Mouse (Mus musculus): ENCODE measurements around the gene Lgalsl. TPM values are rescaled to one million over a fixed set of nuclear protein-coding genes. Genes with fewer than 3 reads are reported as not detected.

Gene Lgalsl
- total RNA-seq (2021) = 10 to 100 TPM; 31.7 to 37.9 TPM
- polyA plus RNA-seq (2012; rRNA removed) = 12.7 and 17.2 TPM in 2 replicates
- long read RNA-seq, transcript Lgalsl-201 (5 exons, 3,362 nt) = major isoform, 53 of 59 reads
- long read RNA-seq, partial matches to known transcripts = 0 of 59 reads
- long read RNA-seq, other reads (novel, unspliced or antisense) = 4 of 59 reads

DNA sequence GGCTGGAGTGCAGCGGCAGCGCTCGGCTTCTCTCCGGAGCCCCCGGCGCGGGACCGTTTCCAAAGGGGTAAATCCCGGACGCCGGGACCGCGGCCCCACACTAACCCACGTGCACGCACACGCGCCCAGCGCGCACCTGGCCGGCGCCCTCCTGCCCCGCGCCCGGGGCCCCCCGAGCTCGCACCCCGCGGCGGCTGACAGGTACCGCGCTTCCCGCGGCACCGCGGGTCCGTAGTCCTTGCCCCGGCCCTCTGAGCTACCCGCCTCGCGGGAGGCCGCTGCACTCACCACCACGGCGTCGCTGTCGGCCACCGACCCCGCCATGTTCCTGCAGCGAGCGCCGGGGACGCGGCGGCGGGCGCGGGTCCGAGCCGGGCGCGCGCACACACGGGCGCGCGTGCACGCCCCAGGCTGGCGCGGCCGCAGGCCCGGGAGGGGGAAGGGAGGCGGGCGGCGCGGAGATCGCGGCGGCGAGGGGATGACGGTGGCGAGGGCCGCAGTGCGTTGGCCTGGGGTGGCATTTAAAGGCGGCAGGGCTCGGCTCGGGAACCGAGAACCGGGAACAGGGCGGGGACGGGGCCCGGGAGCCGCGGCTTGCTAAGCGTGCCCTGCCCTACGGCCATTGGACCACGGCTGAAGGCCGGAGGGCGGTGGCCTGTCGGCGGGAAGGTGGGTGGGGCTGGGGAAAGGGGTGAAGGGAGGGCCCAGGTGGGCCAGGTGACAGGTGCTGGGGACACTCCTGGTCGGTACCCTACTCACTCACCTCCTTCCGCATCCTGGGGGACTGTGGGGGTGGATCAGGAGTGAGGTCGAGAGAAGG, at the start of gene Lgalsl:
Lgalsl (minus strand) TSS at position 371 of the 820 bp plus-strand sequence.
- H3K4me3 ChIP-seq = peak within 1 kb of the TSS; percentile 87
- DNase-seq = peak; percentile 85
- 1% methylated on average over 83 of the region's 102 CpGs for WGBS
- peaks cover 6% of the 10 kb centered on the region for H3K4me1 ChIP-seq (ENCODE audit: control insufficient read depth, insufficient read depth, low read length)
- no peaks in the 10 kb centered on the region for H3K79me2 ChIP-seq (replicated peaks; ENCODE audit: control insufficient read depth, insufficient read depth, low read length)
- peak within 1 kb of the TSS; percentile 96 for H3K27ac ChIP-seq
- intact Hi-C loops (cut with DNase I) = loop anchor here (1.0 to 5.0 kb wide), 5 partner anchors 28 to 261 kb away; partner anchors contain the start of gene Peli1
- H3K27me3 ChIP-seq (ENCODE audit: control insufficient read depth, insufficient read depth, low read length) = no peaks in the 10 kb centered on the region
- H3K36me3 ChIP-seq (ENCODE audit: control insufficient read depth, insufficient read depth, low read length) = peaks cover 8% of the 10 kb centered on the region
- TF ChIP-seq EP300 (IDR thresholded peaks at IDR 0.05; ENCODE audit: insufficient read depth, low read depth, low read length) (no peak), POLR2A (IDR thresholded peaks at IDR 0.05; ENCODE audit: insufficient read depth, low read depth, low read length) (peak; percentile 24; the same call in 1 of the 2 replicates)
- H3K9ac ChIP-seq (ENCODE audit: low read depth, low read length) = peak within 1 kb of the TSS; percentile 87

DNA sequence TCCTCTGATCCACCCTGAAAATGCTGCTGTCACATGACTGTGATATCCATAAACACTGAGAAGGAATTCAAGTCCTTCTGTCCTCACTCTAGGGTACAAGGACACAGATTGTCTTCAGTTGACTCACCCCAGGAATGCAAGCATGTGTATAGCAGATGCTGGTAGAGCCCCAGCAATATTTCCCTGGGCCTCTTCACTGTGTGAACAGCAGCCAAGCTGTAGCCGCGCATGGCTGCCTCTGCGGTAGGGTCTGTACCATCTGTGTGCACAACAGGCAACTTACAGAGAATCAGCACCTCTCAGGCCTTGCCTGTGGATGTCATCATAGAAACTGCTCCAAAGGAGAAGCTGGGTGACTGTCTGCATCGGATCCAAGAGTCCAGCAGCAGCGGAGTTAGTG, 47.8 kb upstream of the Lgalsl start:
- no peak for DNase-seq
- Histone ChIP-seq H3K27me3 (ENCODE audit: control insufficient read depth, insufficient read depth, low read length) (no peaks in the 10 kb centered on the region), H3K79me2 (replicated peaks; ENCODE audit: control insufficient read depth, insufficient read depth, low read length) (no peaks in the 10 kb centered on the region), H3K36me3 (ENCODE audit: control insufficient read depth, insufficient read depth, low read length) (no peaks in the 10 kb centered on the region), H3K9ac (ENCODE audit: low read depth, low read length) (no peak overlapping the region), H3K27ac (no peak overlapping the region), H3K4me3 (no peak overlapping the region), H3K4me1 (ENCODE audit: control insufficient read depth, insufficient read depth, low read length) (no peaks in the 10 kb centered on the region)
- intact Hi-C loops (cut with DNase I) = no loop called here
- TF ChIP-seq POLR2A (IDR thresholded peaks at IDR 0.05; ENCODE audit: insufficient read depth, low read depth, low read length) (no peak), EP300 (IDR thresholded peaks at IDR 0.05; ENCODE audit: insufficient read depth, low read depth, low read length) (no peak), CTCF (IDR thresholded peaks at IDR 0.05) (no peak)
- WGBS = 71% methylated on average over 5 of the region's 5 CpGs

DNA sequence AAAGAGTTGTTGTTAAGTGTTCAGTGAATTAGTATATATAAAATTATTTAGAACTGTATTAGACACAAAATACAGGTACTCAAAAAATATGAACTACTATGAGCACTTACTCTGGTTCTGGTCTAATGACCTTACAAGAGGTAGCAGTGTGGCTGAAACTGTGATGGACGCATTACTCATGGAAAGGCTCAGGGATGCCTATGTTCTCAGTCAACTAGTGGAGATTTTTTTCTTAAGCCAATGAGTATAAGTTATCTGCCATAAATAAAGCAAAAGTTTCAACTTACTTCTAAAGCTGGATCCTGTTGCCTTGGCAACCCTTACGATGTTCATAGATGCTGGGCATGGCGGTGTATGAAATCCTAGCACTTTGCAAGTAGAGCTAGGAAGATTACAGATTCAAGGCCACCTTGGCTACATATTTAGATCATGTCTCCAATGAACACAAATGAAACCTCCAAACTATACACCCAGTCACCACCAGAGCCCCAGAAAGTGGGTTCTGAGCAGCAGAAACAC, 46.8 kb upstream of the Lgalsl start:
- TF ChIP-seq EP300 (IDR thresholded peaks at IDR 0.05; ENCODE audit: insufficient read depth, low read depth, low read length) = no peak
- TF ChIP-seq POLR2A (IDR thresholded peaks at IDR 0.05; ENCODE audit: insufficient read depth, low read depth, low read length) = no peak
- TF ChIP-seq CTCF (IDR thresholded peaks at IDR 0.05) = no peak
- H3K4me3 ChIP-seq = no peak overlapping the region
- H3K79me2 ChIP-seq (replicated peaks; ENCODE audit: control insufficient read depth, insufficient read depth, low read length) = no peaks in the 10 kb centered on the region
- H3K4me1 ChIP-seq (ENCODE audit: control insufficient read depth, insufficient read depth, low read length) = no peaks in the 10 kb centered on the region
- no peaks in the 10 kb centered on the region for H3K36me3 ChIP-seq (ENCODE audit: control insufficient read depth, insufficient read depth, low read length)
- H3K9ac ChIP-seq (ENCODE audit: low read depth, low read length) = no peak overlapping the region
- no peaks in the 10 kb centered on the region for H3K27me3 ChIP-seq (ENCODE audit: control insufficient read depth, insufficient read depth, low read length)
- H3K27ac ChIP-seq = no peak overlapping the region
- intact Hi-C loops (cut with DNase I) = no loop called here
- 96% methylated on average over 3 of the region's 3 CpGs for WGBS
- no peak for DNase-seq

DNA sequence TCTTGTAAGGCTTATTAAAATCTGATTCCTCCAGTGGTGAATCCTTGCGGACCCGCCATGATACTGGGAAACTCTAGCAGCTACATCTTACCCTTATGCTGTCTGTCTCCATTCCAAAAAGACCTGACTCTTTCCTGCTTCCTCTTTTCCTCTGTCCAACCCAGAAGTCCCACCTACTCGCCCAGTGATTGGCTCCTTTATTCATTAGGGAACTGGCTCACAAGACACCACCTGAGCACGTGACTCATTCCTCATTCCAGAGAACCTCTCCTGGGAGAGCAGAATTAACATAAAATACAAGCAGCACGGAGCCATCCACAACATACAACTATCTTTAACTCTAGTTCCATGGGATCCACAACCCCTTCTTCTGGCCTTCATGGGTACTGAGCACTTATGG, 42.5 kb upstream of the Lgalsl start:
- Histone ChIP-seq H3K79me2 (replicated peaks; ENCODE audit: control insufficient read depth, insufficient read depth, low read length) (no peaks in the 10 kb centered on the region), H3K9ac (ENCODE audit: low read depth, low read length) (no peak overlapping the region), H3K4me3 (no peak overlapping the region), H3K4me1 (ENCODE audit: control insufficient read depth, insufficient read depth, low read length) (no peaks in the 10 kb centered on the region), H3K27ac (peak overlapping the region; percentile 73), H3K36me3 (ENCODE audit: control insufficient read depth, insufficient read depth, low read length) (no peaks in the 10 kb centered on the region), H3K27me3 (ENCODE audit: control insufficient read depth, insufficient read depth, low read length) (no peaks in the 10 kb centered on the region)
- no peak for TF ChIP-seq CTCF (IDR thresholded peaks at IDR 0.05)
- TF ChIP-seq EP300 (IDR thresholded peaks at IDR 0.05; ENCODE audit: insufficient read depth, low read depth, low read length) = no peak
- no peak for TF ChIP-seq POLR2A (IDR thresholded peaks at IDR 0.05; ENCODE audit: insufficient read depth, low read depth, low read length)
- WGBS = 68% methylated on average over 5 of the region's 5 CpGs
- DNase-seq = no peak
- intact Hi-C loops (cut with DNase I) = loop anchor here (5.0 kb wide), 1 partner anchor 41 kb away; the partner anchor contains the start of gene Lgalsl

GRCm38 (mm10) chr11:20872911-20873310, 42.1 kb upstream of the Lgalsl start:
- no peaks in the 10 kb centered on the region for H3K36me3 ChIP-seq (ENCODE audit: control insufficient read depth, insufficient read depth, low read length)
- DNase-seq = peak; percentile 60 to 76
- H3K27me3 ChIP-seq (ENCODE audit: control insufficient read depth, insufficient read depth, low read length) = no peaks in the 10 kb centered on the region
- 28% methylated on average over 7 of the region's 7 CpGs for whole genome bisulfite sequencing
- no peak for TF ChIP-seq EP300 (IDR thresholded peaks at IDR 0.05; ENCODE audit: insufficient read depth, low read depth, low read length)
- no peak for TF ChIP-seq CTCF (IDR thresholded peaks at IDR 0.05)
- TF ChIP-seq POLR2A (IDR thresholded peaks at IDR 0.05; ENCODE audit: insufficient read depth, low read depth, low read length) = no peak
- peak overlapping the region; percentile 73 for H3K27ac ChIP-seq
- H3K9ac ChIP-seq (ENCODE audit: low read depth, low read length) = no peak overlapping the region
- no peaks in the 10 kb centered on the region for H3K79me2 ChIP-seq (replicated peaks; ENCODE audit: control insufficient read depth, insufficient read depth, low read length)
- H3K4me1 ChIP-seq (ENCODE audit: control insufficient read depth, insufficient read depth, low read length) = no peaks in the 10 kb centered on the region
- intact Hi-C loops (cut with DNase I) = loop anchor here (5.0 kb wide), 1 partner anchor 41 kb away; the partner anchor contains the start of gene Lgalsl
- H3K4me3 ChIP-seq = no peak overlapping the region
